Mouse (Mus musculus) kidney, postnatal 14 days (tissue): ENCODE measurements around the gene Exoc3l4.

Experiments
- DNase-seq: peaks from one replicate; pipeline ENCODE4 v3.0.0; 2022; ENCODE audit warnings: mixed read lengths

The Exoc3l4 gene

DNA sequence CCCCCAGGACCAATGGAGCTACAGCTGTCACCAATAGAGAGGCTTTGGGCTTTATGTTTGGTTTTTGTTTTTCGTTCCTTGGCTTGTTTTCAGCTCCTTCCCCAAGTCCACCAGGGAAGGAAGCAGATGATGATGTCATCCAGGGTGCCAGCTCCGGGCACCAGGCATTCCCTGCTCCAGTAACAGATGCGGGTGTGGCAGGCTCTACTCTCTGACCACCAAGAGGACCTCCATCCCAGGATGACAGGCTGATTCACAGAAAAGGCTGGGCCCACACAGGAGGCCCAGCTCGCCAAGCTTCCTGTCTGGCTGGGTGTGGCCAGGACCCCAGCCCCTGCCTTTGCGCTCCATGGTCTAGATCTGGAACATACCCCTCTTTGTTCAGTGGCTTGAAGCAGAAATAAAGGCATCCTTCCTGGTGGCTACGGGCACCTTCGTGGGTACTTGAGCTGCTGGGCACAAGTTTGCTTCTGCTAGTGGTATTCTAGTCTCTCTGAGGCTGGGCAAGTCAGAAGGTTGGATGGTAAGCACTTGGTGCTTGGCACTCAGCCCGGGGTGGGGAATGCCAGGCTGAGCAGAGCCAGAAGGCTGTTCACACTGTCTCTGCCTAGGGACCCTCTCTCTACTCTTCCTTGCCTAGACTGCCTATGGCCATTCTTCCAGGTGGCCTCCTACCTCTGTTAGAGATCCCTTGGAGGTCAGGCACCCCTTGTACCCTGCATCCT is 5.0 kb upstream of the Exoc3l4 start:
- DNase-seq: no peak

DNA sequence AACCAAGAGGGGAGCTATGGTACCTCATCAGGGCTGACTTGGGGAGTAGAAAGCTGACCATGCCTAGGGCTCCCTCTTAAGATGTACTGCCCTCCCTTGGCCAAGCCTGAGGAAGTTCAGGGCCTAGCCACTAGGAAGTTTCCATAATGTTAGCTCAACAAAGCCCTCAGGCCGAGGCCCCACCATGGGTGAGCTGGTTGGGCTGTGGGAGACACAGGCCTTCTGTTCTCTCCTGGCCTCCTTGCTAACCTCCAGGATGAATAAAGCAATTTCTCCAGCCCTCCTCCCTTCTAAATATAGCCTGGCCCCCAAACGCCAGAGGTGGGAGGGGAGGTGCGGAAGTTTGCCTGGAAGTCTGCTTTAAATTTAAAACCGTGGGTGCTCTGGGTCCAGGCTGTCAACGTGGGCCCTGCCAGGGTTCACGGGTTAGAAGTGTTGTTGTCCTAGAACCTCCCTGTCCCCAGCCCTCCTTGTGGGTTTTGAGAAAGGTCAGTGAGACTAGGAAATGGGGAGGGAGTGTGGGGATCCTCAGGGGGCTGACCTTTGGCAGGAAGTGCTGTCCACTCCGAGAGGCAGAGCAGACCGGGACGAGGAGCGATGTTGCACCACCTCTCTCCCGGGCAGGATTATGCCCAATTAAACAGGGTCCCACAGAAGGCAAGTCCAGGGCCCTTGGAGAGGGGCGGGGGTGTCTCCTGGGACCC is 4.1 kb upstream of the Exoc3l4 start:
- peak; percentile 55 for DNase-seq

DNA sequence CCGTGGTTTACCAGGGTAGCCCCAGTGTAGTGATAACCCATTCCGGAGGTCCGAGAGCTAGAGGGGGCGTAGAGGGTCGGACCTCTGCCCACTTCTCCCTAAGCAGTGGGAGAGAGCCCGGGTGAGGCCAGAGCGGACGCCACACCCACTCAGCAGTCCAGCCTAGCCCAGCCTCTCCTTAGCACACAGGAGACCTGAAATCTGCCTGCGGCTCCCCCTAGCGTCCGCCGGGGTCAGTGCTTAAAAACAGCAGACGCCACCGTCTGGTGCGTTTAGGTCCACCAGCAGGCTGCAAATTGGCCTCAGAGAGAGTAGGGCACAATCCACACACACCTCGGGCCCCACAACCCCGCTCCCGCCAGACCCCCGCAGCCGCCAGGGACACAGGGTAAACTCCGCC is 3.5 kb upstream of the Exoc3l4 start:
- peak; percentile 93 for DNase-seq

DNA sequence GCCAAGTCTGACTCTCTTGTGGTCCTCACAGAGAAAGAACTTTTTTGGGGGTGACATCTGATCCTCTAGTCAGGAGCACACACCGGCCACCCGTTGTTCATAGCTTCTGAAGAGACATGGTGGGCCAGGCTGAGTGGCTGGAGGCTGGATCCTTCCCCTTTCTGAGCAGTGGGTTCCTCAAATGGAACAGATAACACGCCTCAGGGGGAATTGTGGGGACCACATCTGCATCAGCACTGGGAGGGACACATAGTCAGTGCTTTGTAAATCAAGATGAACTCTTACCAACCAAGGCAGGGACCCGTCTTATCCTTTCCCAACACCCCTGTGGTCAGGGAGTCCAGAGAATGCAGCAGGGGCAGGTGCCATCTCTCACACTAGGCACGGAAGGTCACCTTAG is 3.1 kb downstream of the Exoc3l4 start:
- no peak for DNase-seq

DNA sequence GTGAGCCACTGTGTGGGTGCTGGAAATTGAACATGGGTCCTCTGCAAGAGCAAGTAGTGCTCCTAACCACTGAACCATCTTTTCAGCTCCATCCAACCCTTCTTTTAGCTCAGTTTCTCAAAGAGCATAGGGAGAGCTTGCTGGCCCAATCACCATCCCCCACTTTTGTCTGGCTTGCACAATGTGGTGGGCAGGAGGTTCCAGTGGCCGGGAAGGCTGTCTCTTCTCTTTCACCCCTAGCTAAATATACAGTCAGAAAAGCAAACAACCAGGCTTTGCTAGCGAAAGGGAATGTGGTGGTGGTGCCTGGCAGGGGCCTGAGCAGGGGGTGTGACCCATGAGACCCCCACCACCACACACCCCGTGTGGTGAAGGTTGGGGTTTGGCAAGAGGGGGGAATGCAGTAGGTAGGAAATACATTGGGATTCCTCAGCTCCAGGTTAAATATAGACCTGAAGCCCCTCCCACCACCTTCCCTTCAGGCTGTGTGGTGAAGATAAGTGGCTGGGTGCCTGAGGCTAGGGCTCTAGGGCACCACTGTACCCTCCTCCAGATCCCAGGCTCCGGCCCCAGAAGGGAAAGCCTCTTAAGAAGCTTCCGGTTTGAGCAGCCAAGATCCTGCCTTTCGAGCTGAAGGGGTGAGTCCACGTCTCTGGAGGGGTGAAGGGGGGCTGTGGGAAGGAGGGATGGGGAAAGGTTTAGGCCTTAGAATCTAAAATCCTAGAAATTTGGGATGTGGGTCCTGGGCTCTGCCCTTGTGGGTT is 4.3 kb downstream of the Exoc3l4 start:
- DNase-seq: no peak

DNA sequence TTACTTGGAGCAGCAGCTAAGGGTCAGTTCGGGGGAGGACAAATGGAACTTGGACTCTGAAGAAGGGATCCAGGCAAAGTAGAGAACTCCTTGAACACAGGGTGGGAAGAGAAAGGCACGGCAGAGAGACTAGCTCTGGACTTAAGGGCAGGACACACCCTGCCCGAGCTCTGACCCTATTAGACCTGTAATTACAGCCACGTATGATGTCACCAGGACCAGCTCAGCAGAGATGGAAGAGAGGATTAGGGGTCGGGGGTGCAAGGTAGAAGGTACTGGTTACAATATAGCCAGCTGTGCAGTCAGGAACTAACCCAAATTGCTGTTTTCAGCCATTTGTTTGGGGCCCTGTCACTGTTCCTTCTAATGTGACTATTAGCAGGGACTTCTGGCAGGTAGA is 6.0 kb downstream of the Exoc3l4 start:
- no peak for DNase-seq

DNA sequence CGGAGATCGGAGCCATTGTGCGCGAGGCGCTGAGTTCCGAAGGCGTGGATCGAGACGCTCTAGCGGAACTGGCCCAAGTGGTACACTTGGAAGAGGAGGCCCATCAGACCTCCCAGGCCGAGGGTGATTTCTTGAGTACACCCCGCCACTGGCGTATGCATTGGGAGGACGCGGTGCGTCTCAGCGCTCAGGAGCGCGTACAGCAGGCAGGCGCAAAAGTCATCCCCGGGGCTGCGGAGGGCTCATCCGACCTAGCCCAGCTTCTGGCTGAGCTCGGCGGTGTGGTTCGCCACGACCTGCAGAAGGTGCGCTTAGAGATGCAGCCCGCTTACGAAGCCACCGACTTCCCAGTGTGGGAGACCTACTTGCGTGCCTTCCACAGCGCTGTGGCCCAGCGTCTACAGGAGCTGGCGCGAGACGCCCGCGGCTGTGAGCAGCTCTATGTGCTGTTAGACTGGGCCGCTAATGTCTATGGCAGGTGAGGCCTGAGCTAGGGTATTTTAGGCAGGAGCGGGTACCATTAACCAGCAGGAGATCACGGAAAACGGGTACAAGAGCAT is 6.8 kb downstream of the Exoc3l4 start:
- no peak for DNase-seq

DNA sequence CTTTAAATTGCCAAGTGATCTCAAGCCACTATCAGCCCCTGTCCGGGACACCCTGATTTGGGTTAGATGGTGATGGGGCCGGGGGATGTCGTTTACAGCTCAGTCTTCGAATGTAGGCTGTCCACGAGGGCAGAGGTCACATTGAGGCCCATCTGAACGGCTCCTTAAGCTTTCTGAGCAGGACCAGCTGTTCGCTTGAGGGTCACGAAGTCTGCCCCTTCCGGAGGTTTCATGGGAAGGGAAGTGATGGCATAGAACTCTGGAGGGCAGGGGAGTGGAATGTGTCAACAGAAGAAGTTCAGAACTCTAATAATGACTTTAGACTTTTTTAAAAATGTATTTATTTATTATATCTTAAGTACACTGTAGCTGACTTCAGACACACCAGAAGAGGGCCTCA is 7.7 kb downstream of the Exoc3l4 start:
- DNase-seq: no peak

DNA sequence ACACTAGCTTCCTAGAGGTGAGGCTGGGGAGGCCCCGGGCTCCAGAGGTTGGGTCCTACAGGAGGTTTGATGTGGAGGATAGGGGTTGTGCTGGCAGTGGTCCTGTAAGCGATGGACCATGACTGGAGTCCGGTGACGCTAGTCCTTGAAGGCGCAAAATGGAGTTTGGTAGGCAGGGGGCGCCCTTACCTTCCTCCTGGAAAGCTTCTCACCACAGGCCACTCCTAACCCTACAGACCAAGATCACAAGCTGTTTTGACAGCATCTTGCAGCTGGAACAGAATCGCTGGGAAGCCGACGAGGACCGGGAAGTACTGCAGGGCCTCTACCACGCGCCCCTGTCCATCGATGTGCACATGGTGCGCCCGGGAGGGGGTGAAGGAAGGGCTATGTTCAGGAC is 8.4 kb downstream of the Exoc3l4 start:
- DNase-seq: peak; percentile 93

DNA sequence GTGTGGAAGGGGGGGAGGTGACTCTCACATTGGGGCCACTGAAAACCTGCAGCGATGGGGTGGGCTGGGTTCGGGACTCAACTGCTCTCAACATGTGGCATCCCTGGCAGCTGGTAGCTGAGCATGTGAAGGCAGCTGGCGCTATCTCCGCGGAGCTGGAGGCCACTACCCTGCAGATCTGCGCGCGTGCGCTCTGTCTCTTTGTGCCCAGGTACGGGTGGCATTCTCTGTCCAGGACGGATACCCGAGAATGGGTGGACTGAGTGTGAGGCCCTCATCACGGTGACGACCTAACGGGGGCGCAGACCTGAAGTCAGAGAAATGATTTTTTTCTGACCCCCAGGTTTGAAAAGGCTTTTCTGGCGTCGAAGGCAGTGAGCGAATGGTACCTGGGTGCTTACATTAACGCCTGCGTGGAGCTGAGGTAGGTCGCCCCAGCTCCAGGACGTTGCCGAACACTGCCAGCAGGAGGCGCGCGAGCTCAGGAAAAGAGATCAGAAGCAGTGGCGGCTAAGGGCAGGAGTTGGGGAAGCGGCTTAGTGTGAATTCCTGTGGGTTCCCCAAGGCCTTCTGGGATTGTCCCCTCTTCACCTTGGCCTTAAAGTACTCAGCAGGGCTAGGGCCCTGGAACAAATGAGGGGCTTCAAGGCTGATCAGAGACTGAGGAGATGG is 9.1 kb downstream of the Exoc3l4 start:
- DNase-seq: peak; percentile 93

DNA sequence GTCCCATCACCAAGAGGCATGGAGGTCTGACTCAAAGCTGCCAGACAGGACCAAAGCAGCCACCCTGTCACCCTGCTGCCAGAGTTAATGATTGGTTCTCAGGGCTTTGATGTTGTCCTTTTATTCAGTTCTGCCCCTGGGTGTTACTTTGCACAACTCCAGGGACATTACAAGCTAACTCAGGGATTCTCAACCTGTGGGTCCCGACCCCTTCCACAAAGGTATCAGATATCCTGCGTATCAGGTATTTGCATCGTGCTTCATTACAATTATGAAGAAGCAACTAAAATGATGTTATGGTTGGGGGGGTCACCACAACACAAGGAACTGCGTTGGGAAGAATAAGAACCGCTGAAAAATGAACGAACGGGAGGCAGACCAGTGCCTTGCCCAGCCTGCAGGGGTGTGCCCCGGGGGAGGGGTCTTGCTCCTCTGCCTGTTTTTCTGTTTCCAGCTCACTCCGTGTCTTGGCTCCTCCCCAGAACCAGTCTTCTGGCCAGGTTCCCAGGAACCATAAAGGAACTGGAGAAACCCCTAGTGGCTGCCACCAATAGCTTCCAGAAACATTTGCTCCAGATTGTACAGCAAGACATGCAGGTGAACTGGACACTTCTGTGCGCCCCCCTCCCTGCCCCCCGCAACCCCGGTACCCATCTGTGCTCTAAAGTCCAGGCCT is 10.8 kb downstream of the Exoc3l4 start:
- DNase-seq: peak; percentile 81

DNA sequence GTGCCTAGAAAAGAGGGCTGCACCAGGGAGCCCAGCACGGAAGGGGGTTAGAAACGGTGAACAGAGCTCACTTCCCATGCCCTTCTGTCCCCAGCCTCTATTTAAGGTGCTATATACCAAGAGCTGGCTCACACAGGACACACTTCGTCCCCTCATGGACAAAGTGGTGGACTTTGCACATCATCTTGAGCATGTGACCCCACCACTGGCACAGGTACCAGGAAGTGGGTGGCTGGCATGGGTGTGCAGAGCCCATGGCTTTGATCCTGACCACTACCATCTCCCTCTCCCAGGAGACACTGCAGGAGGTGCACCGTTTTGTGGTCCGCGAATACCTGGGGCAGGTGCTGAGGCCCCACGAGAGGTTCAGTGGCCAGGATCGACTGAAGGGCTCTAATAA is 11.5 kb downstream of the Exoc3l4 start:
- DNase-seq: peak; percentile 51

DNA sequence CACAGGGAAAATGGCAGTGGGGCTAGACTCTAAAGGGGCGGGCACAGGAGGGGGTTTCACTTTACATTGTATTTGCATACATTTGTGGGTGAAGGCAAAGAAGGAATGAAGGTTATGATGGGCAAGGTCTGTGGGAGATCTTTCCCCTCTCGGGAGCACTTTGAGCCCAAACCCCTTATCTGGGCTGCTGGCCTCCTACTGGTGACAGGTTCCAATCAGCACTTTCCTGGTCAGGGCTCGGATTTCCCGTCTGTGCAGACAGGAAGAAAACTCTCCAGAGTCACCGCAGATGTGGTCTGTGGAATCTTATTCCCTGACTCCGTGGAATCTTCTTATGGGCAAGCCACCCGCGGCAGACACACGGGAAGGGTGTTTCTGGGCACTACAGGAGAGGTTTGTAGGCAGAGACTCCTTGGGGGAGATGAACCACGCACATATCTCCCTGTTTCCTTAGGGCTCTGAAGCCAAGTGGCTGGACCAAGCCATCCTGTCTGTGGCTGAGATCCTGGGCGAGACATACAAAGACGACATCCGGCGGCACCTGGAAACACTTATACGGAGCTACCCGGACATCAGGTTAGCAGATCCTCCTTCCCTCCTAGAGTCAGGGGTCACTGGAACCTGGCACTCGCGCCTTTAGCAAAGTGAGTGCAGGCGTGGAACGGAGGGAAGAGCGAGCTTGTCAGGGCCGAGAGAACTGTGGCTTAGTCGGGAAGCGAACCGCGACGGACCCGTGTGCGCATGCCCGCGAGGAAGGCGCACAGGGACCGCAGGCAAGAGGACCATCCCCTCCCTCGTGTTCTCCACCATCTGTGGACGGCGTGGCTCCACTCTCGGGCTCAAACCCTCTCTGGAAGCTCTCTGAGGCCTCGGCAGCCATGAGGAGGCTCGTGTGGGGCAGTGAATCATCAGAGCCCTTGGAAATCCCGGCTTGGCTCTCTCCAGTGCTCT is 12.4 kb downstream of the Exoc3l4 start:
- DNase-seq: peak; percentile 71

DNA sequence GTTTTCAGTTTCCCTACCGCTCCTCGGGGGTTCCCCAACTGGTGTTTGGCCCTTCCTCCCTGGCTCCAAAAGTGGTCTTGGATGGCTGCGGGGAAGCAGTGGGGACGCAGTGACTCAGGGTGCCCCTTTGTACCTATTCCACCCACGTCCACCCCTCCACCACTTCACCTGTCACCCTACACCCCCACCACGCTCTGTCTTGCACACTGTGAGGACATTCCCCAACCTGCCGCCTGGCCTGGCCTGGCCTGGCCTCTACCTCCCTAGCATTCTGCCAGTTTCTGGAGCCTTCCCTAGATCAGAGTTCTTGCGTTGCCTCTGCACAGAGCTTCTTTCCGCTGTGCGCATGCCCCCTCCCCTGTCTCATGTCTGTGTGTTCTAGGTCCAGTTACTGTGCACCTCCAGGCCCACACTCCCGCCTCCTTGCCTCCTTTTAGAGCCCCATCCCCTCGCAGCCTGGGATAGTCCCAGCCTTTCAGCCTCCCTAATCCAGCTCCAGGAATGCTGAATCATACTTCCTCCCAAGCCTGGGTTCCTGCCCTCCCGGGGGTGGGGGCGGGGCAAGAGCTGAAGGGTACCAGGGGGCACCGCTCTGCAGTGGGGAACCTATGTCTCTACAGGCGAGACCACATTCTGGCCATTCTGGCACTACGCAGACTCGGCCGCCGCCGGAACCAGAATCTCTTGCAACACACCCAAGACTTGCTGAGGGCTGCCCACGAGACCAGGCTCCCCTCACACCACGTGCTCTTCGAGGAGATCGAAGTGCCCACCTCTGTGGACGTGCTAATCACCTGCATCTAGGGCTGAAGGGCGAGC is 13.4 kb downstream of the Exoc3l4 start:
- DNase-seq: peak; percentile 65

DNA sequence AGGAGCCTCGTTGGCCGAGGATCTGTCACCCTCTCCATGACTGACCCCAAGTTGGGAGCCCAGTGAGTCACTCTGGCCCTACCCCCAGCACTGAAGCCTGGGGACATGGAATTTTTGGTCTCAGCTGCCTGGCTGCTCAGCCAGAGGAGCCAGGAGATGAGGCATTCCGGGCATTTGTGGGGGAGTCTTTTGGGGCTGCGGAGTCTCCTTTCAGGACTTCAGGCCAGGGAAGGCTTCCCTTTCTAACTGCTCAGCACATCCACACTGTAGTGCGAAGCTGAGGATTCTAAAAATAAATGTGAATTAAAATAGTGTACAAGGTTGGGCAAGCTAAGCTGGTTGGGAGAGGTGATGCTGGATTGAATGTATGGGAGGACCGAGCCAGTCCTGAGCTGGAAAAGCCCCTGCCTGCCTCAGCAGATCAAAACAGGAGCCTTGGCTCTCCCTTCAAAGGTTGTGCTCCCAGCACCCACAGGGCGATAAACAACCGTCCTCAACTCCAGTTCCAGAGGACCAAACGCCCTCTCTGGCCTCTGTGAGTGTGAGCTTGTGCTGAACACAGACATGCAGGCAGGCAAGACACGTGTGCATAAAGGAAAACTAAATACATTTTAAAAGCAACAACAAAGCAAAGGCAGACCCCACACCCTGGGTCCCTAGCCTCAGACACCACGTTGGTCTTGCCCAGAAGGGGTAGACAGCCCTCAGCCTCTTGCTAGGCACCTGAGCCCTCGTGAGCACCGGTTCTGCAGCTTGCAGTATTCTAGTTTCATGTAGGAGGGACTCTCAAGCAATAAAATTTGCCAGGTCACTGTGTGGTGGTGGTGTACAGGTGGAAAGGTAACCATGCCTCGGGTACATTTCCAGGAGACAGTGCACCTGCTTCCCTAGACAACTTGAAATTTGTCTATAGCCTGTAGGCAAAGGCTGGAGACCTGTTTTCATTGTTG is 14.3 kb downstream of the Exoc3l4 start:
- DNase-seq: no peak

DNA sequence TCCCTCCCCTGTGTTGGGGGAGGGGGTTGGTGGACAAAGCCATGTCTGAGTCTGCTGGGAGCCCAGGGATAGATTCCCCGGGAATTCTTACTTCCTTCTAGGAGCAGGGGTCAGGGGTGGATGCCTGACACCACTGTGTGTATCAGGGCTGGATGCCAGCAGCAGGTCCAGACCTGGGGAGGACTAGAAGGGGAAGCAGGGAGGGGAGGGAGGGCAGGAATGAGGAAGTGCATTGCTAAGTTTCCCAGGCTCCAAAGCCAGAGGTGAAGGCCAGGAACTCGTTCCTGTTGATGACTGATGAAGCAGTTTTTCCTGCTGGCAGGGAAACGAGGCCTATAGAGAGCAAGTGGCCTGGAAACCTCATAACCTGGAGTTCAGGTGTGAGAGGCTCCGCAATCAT is 15.3 kb downstream of the Exoc3l4 start:
- DNase-seq: peak; percentile 78

DNA sequence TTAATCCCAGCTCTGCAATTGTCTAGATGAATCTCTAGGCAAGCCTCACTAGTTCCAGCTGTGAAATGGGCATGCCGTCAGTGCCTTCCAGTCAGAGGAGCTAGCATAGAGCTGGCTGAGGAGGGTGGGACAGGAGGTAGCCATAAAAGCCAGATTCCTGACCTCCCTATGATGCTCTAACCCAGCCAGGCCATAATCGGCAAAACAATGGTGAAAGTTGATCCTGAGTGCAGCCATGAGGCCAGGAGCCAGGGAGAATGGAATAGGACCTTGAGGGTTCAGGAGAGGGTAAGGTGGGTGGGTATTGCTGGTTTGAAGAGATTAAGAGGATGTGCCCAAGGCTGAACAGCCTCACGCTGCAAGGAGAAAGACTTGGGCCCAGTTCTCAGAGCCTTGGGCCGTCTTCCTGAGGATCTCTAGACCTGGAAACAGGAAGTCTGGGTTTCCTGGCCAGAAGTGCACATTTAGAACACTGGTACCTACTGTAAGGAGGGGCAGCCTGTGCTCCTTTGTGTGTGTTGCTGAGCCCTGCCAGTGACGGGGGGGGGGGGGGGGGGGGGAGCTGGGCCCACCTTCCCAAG is 16.0 kb downstream of the Exoc3l4 start:
- no peak for DNase-seq

DNA sequence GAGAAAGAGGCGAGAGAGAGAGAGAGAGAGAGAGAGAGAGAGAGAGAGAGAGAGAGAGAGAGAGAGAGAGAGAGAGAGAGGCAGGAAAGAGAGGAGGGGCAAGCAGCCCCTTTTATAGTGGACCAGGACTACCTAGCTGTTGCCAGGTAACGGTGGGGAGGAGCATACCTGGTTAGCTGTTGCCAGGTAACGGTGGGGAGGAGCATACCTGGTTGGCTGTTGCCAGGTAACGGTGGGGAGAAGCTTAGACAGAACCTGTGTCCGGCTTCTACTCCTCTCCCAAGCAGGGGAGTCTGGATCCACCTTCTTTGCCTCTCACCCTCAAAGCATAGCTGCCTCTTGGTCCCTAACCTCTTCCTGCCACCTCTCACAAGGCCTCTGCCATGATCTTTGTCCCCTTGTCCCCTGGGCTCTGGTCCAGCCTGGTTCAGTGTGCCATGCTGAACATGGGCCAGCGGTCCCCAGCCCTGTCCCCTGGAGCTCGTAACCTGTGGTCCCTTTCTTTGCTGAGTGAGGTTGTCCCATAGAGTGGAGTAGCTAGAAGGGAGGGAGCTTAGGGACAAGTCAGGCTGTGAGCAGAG is 17.4 kb downstream of the Exoc3l4 start:
- DNase-seq: no peak
